Mouse (Mus musculus) brown adipose tissue, adult 24 weeks (tissue): ENCODE results near the gene Ppp3r2. TPM values are rescaled to one million over a fixed set of nuclear protein-coding genes. Genes with fewer than 3 reads are reported as not detected.

ENCODE experiments used
- H3K27ac ChIP-seq: fragments of 200-500 bp; replicated peaks from 2 replicates; pipeline ENCODE4 v1.5.1; 2012; ENCODE audit warnings: low read depth, mild to moderate bottlenecking, low read length
- H3K4me1 ChIP-seq: fragments of 200-500 bp; 2 replicates; pipeline ENCODE4 v1.6.1; 2012; ENCODE audit warnings: low read length, mixed read lengths; ENCODE audit not compliant: control insufficient read depth, insufficient read depth, insufficient read length
- H3K4me3 ChIP-seq: fragments of 200-500 bp; 2 replicates; pipeline ENCODE4 v1.5.1; 2012; ENCODE audit warnings: low read depth, mild to moderate bottlenecking, low read length, moderate library complexity; ENCODE audit not compliant: insufficient read depth
- polyA plus RNA-seq: library from polyadenylated mRNA; stranded (reverse); fragments of >200 nt; gene quantifications from 2 replicates; pipeline ENCODE4 v1.2.4, GENCODE M21; 2012; ENCODE audit not compliant: missing spikeins, insufficient read depth, insufficient read length

Gene Ppp3r2
- polyA plus RNA-seq, 1 experiment = not detected

GRCm38 (mm10) chr4:49631319-49632138 lies 50.3 kb downstream of the Ppp3r2 start, which contains the start of gene Rnf20:
Gene Rnf20, plus strand, starts transcription at chr4:49632006.
- H3K27ac ChIP-seq = peak within 1 kb of the TSS; percentile 82
- peak within 1 kb of the TSS; percentile 87 for H3K4me3 ChIP-seq
- no peaks in the 10 kb centered on the region for H3K4me1 ChIP-seq

- H3K4me3 ChIP-seq = no peak overlapping the region
- H3K27ac ChIP-seq = no peak overlapping the region
Measured at GRCm38 (mm10) chr4:49628941-49629340, 52.9 kb downstream of the Ppp3r2 start.

More at GRCm38 (mm10) chr4:49628941-49629340, 52.9 kb downstream of the Ppp3r2 start:
- no peaks in the 10 kb centered on the region for H3K4me1 ChIP-seq

Other genes with a start within 250 kb of the Ppp3r2 start
- not detected in 2 replicates for gene Acnat1, start 208.1 kb downstream of the Ppp3r2 start, polyA plus RNA-seq
- gene Baat, start 175.5 kb downstream of the Ppp3r2 start, polyA plus RNA-seq = not detected in 2 replicates
- 129 and 144 TPM in 2 replicates for gene Mrpl50, start 160.9 kb downstream of the Ppp3r2 start, polyA plus RNA-seq
- gene Zfp189, start 160.8 kb downstream of the Ppp3r2 start, polyA plus RNA-seq = 4.7 and 7.5 TPM in 2 replicates
- 0.92 and 2.5 TPM in 2 replicates for gene Aldob, start 132.5 kb downstream of the Ppp3r2 start, polyA plus RNA-seq
- 21.1 and 33.7 TPM in 2 replicates for gene Tmem246, start 84.1 kb downstream of the Ppp3r2 start, polyA plus RNA-seq
- gene Rnf20, start 50.0 kb downstream of the Ppp3r2 start, polyA plus RNA-seq = 19.0 and 21.0 TPM in 2 replicates
- not detected in 2 replicates for gene Grin3a, start 163.7 kb upstream of the Ppp3r2 start, polyA plus RNA-seq